Mouse (Mus musculus): ENCODE measurements around the gene Asgr1. TPM values are rescaled to one million over a fixed set of nuclear protein-coding genes. Genes with fewer than 3 reads are reported as not detected.
"Not testable (repeated sequence)": the region's sequence is repeated elsewhere in the genome, so short reads cannot be mapped to it uniquely, and the experiment has no call there.

Asgr1 gene
- polyA plus RNA-seq, 1 experiment from 2014 or later = 0.70 TPM

GRCm38 (mm10) chr11:70053156-70053555 is 729 bp upstream of the Asgr1 start:
- no peak for DNase-seq (ENCODE audit: low spot score)

GRCm38 (mm10) chr11:70055618-70056214 is 1.8 kb downstream of the Asgr1 start:
- DNase-seq (ENCODE audit: low spot score) = peak; percentile 82
- no peaks in the 10 kb centered on the region for H3K36me3 ChIP-seq (replicated peaks)
- WGBS = 25% methylated on average over 18 of the region's 18 CpGs
- no peaks in the 10 kb centered on the region for H3K9me3 ChIP-seq
- no peak overlapping the region; the same call in 1 of the 2 replicates for H3K27ac ChIP-seq (replicated peaks)
- H3K4me1 ChIP-seq = peaks cover 22% of the 10 kb centered on the region
- H3K4me3 ChIP-seq = peak overlapping the region; percentile 31
- H3K27me3 ChIP-seq (replicated peaks; ENCODE audit: low read depth, poor library complexity, severe bottlenecking) = peaks cover 16% of the 10 kb centered on the region

More at GRCm38 (mm10) chr11:70053156-70053555, 729 bp upstream of the Asgr1 start:
- Histone ChIP-seq H3K36me3 (replicated peaks) (no peaks in the 10 kb centered on the region), H3K27ac (replicated peaks) (no peak overlapping the region), H3K4me3 (no peak overlapping the region), H3K9me3 (no peaks in the 10 kb centered on the region), H3K27me3 (replicated peaks; ENCODE audit: low read depth, poor library complexity, severe bottlenecking) (peaks cover 16% of the 10 kb centered on the region), H3K4me1 (peaks cover 30% of the 10 kb centered on the region)
- 81% methylated on average over 7 of the region's 7 CpGs for WGBS

- Histone ChIP-seq H3K9me3 (no peaks in the 10 kb centered on the region), H3K27me3 (replicated peaks; ENCODE audit: low read depth, poor library complexity, severe bottlenecking) (peaks cover 16% of the 10 kb centered on the region), H3K4me3 (no peak overlapping the region), H3K36me3 (replicated peaks) (no peaks in the 10 kb centered on the region), H3K4me1 (peaks cover 22% of the 10 kb centered on the region), H3K27ac (replicated peaks) (no peak overlapping the region)
- DNase-seq (ENCODE audit: low spot score) = no peak
- 80% methylated on average over 9 of the region's 9 CpGs for WGBS
These were observed 3.9 kb downstream of the Asgr1 start for GRCm38 (mm10) chr11:70057805-70058204.

- Histone ChIP-seq H3K4me1 (peaks cover 22% of the 10 kb centered on the region), H3K4me3 (no peak overlapping the region), H3K27ac (replicated peaks) (no peak overlapping the region), H3K27me3 (replicated peaks; ENCODE audit: low read depth, poor library complexity, severe bottlenecking) (peaks cover 7% of the 10 kb centered on the region), H3K9me3 (peaks cover 4% of the 10 kb centered on the region), H3K36me3 (replicated peaks) (no peaks in the 10 kb centered on the region)
- 68% methylated on average over 6 of the region's 6 CpGs for WGBS
- DNase-seq (ENCODE audit: low spot score) = no peak
These were observed 6.0 kb downstream of the Asgr1 start for GRCm38 (mm10) chr11:70059930-70060329.

- H3K4me3 ChIP-seq = no peak overlapping the region
- peaks cover 4% of the 10 kb centered on the region for H3K9me3 ChIP-seq
- no peaks in the 10 kb centered on the region for H3K36me3 ChIP-seq (replicated peaks)
- WGBS = 71% methylated on average over 3 of the region's 3 CpGs
- H3K4me1 ChIP-seq = peaks cover 12% of the 10 kb centered on the region; the same call in 1 of the 2 replicates
- H3K27me3 ChIP-seq (replicated peaks; ENCODE audit: low read depth, poor library complexity, severe bottlenecking) = no peaks in the 10 kb centered on the region
- no peak for DNase-seq (ENCODE audit: low spot score)
- no peak overlapping the region for H3K27ac ChIP-seq (replicated peaks)
These were observed 9.2 kb downstream of the Asgr1 start for GRCm38 (mm10) chr11:70063053-70063452.

- no peak for DNase-seq (ENCODE audit: low spot score)
- Histone ChIP-seq H3K27me3 (replicated peaks; ENCODE audit: low read depth, poor library complexity, severe bottlenecking) (no peaks in the 10 kb centered on the region), H3K9me3 (peaks cover 4% of the 10 kb centered on the region), H3K4me1 (peaks cover 12% of the 10 kb centered on the region; the same call in 1 of the 2 replicates), H3K36me3 (replicated peaks) (no peaks in the 10 kb centered on the region), H3K27ac (replicated peaks) (no peak overlapping the region), H3K4me3 (no peak overlapping the region)
- 82% methylated on average over 4 of the region's 4 CpGs for WGBS
These were observed 12.8 kb downstream of the Asgr1 start for GRCm38 (mm10) chr11:70066701-70067100.

GRCm38 (mm10) chr11:70068245-70068644 is 14.4 kb downstream of the Asgr1 start:
- no peaks in the 10 kb centered on the region for H3K36me3 ChIP-seq (replicated peaks)
- peaks cover 12% of the 10 kb centered on the region; the same call in 1 of the 2 replicates for H3K4me1 ChIP-seq
- no peak overlapping the region for H3K4me3 ChIP-seq
- H3K27ac ChIP-seq (replicated peaks) = no peak overlapping the region
- no peaks in the 10 kb centered on the region; the same call in 1 of the 2 replicates for H3K9me3 ChIP-seq
- WGBS = 42% methylated on average over 3 of the region's 3 CpGs
- DNase-seq (ENCODE audit: low spot score) = no peak
- no peaks in the 10 kb centered on the region for H3K27me3 ChIP-seq (replicated peaks; ENCODE audit: low read depth, poor library complexity, severe bottlenecking)

GRCm38 (mm10) chr11:70070057-70070456 is 16.2 kb downstream of the Asgr1 start:
- 61% methylated on average over 6 of the region's 6 CpGs for WGBS
- peaks cover 21% of the 10 kb centered on the region; the same call in 1 of the 2 replicates for H3K4me1 ChIP-seq
- no peak overlapping the region for H3K4me3 ChIP-seq
- no peaks in the 10 kb centered on the region; the same call in 1 of the 2 replicates for H3K27me3 ChIP-seq (replicated peaks; ENCODE audit: low read depth, poor library complexity, severe bottlenecking)
- no peak overlapping the region for H3K27ac ChIP-seq (replicated peaks)
- DNase-seq (ENCODE audit: low spot score) = no peak
- no peaks in the 10 kb centered on the region for H3K36me3 ChIP-seq (replicated peaks)
- H3K9me3 ChIP-seq = no peaks in the 10 kb centered on the region

GRCm38 (mm10) chr11:70070603-70071002 is 16.7 kb downstream of the Asgr1 start:
- not testable (repeated sequence) for H3K27ac ChIP-seq (replicated peaks); H3K36me3 ChIP-seq (replicated peaks); H3K9me3 ChIP-seq; DNase-seq (ENCODE audit: low spot score); H3K4me3 ChIP-seq; H3K27me3 ChIP-seq (replicated peaks; ENCODE audit: low read depth, poor library complexity, severe bottlenecking)
- WGBS = 88% methylated on average over 3 of the region's 3 CpGs
- peaks cover 21% of the 10 kb centered on the region; the same call in 1 of the 2 replicates for H3K4me1 ChIP-seq

GRCm38 (mm10) chr11:70074379-70075071 is 20.6 kb downstream of the Asgr1 start:
- Histone ChIP-seq H3K4me1 (peaks cover 8% of the 10 kb centered on the region; the same call in 1 of the 2 replicates), H3K36me3 (replicated peaks) (no peaks in the 10 kb centered on the region), H3K4me3 (peak overlapping the region; percentile 23; the same call in 1 of the 2 replicates), H3K27ac (replicated peaks) (no peak overlapping the region), H3K9me3 (no peaks in the 10 kb centered on the region), H3K27me3 (replicated peaks; ENCODE audit: low read depth, poor library complexity, severe bottlenecking) (no peaks in the 10 kb centered on the region; the same call in 1 of the 2 replicates)
- WGBS = 38% methylated on average over 17 of the region's 17 CpGs
- DNase-seq (ENCODE audit: low spot score) = peak; percentile 80

- no peaks in the 10 kb centered on the region for H3K9me3 ChIP-seq
- peaks cover 8% of the 10 kb centered on the region; the same call in 1 of the 2 replicates for H3K4me1 ChIP-seq
- no peaks in the 10 kb centered on the region for H3K36me3 ChIP-seq (replicated peaks)
- WGBS = 92% methylated on average over 6 of the region's 6 CpGs
- H3K27ac ChIP-seq (replicated peaks) = no peak overlapping the region
- H3K4me3 ChIP-seq = no peak overlapping the region
- DNase-seq (ENCODE audit: low spot score) = no peak
- H3K27me3 ChIP-seq (replicated peaks; ENCODE audit: low read depth, poor library complexity, severe bottlenecking) = no peaks in the 10 kb centered on the region; the same call in 1 of the 2 replicates
These were observed 21.7 kb downstream of the Asgr1 start for GRCm38 (mm10) chr11:70075581-70075980.

GRCm38 (mm10) chr11:70077441-70077840 is 23.6 kb downstream of the Asgr1 start:
- Histone ChIP-seq H3K9me3 (no peaks in the 10 kb centered on the region), H3K4me3 (no peak overlapping the region), H3K27me3 (replicated peaks; ENCODE audit: low read depth, poor library complexity, severe bottlenecking) (no peaks in the 10 kb centered on the region; the same call in 1 of the 2 replicates), H3K27ac (replicated peaks) (no peak overlapping the region), H3K4me1 (peaks cover 8% of the 10 kb centered on the region; the same call in 1 of the 2 replicates), H3K36me3 (replicated peaks) (no peaks in the 10 kb centered on the region)
- DNase-seq (ENCODE audit: low spot score) = no peak
- WGBS = 68% methylated on average over 3 of the region's 3 CpGs

- no peaks in the 10 kb centered on the region for H3K27me3 ChIP-seq (replicated peaks; ENCODE audit: low read depth, poor library complexity, severe bottlenecking)
- H3K4me3 ChIP-seq = no peak overlapping the region
- H3K4me1 ChIP-seq = peaks cover 6% of the 10 kb centered on the region; the same call in 1 of the 2 replicates
- no peak overlapping the region for H3K27ac ChIP-seq (replicated peaks)
- WGBS = 75% methylated on average over 6 of the region's 6 CpGs
- no peak for DNase-seq (ENCODE audit: low spot score)
- H3K36me3 ChIP-seq (replicated peaks) = no peaks in the 10 kb centered on the region
- H3K9me3 ChIP-seq = no peaks in the 10 kb centered on the region
These were observed 25.3 kb downstream of the Asgr1 start for GRCm38 (mm10) chr11:70079175-70079574.

All from embryonic facial prominence, embryonic 10.5 days (tissue).